Mouse (Mus musculus) monocyte, adult 2 months (primary cell): ENCODE data around the gene Gm20509.
"Not testable (repeated sequence)": the region's sequence is repeated elsewhere in the genome, so short reads cannot be mapped to it uniquely, and the experiment has no call there.

Experiments used
- DNase-seq, 2 experiments: peaks; one replicate each; pipeline ENCODE4 v3.0.0; 2022; ENCODE audit warnings: low spot score in 2 of 2, low read depth in 1 of 2

Gene Gm20509

DNA sequence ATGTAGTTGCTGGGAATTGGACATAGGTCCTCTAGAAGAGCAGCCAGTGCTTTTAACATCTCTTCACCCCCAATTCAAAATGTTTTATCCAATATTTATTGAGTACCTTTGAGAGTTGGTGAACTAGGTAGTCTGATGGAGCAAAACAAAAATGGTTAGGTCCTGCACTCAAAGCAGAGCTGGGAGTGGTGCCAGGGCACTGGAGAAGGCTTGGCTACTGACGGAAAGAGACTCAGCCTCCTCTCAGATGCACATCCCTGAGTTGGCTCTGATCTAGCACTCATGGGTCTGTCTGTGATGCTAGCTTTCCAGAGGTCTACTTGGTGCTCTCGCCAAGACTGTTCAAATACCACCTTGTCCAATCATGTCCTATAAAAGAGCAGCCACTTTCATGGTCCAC is 4.4 kb upstream of the Gm20509 start:
- no peak for DNase-seq

DNA sequence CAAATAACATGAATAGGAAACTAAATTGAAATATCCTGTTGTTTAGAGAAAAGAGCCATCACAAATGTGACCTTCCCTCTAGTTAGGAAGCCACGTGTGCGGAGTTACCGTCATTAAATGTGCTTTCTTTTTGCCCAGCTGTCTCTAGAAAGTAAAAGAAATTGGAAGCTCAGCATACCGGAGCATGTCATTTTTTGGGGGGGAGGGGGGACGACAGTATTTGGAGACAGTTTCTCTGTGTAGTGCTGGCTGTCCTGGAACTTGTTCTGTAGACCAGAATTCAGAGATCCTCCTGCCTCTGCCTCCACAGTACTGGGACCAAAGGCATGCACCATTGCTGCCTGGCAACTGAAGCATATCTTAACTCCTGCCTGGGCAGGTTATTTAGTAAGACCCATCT is 734 bp upstream of the Gm20509 start, which contains the start of gene Khdc3:
Gene Khdc3, plus strand, starts transcription at position 301 of the 400 bp plus-strand sequence.
- DNase-seq, result no peak

DNA sequence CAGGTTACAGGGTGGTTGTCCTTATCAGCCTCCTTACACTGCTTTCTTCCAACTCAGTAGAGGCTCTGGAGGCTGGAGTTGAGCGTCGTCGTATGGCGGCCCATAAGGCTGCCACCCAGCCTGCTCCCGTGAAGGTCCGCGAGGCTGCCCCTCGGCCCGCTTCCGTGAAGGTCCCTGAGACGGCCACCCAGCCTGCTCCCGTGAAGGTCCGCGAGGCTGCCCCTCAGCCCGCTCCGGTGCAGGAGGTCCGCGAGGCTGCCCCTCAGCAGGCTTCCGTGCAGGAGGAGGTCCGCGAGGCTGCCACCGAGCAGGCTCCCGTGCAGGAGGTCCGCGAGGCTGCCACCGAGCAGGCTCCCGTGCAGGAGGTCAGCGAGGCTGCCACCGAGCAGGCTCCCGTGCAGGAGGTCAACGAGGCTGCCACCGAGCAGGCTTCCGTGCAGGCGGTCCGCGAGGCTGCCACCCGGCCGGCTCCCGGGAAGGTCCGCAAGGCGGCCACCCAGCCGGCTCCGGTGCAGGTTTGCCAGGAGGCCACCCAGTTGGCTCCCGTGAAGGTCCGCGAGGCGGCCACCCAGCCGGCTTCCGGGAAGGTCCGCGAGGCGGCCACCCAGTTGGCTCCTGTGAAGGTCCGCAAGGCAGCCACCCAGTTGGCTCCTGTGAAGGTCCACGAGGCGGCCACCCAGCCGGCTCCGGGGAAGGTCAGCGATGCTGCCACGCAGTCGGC is 1.0 kb downstream of the Gm20509 start:
- no peak for DNase-seq

DNA sequence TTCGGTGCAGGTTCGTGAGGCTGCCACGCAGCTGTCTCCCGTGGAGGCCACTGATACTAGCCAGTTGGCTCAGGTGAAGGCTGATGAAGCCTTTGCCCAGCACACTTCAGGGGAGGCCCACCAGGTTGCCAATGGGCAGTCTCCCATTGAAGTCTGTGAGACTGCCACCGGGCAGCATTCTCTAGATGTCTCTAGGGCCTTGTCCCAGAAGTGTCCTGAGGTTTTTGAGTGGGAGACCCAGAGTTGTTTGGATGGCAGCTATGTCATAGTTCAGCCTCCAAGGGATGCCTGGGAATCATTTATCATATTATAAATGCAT is 1.6 kb downstream of the Gm20509 start:
- DNase-seq, result no peak

DNA sequence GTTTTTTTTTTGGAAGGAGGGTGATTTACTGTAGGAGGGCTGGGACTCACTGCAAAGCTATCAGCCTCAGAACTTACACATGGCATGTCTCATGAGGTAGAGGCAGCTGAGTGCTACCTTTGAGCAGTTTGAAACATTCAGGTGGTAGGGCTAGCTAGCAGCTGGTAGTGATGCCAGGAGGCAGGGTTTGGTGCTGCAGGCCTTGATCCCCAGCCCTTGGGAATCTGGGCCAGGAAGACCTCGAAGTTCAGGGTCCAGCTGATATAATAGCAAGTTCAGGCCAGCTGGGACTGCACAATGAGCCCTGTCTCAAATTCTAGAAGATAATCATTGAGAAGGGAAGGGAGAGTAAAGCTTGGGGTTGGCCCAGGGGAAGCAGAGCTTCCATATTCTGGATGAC is 2.9 kb downstream of the Gm20509 start:
- no peak for DNase-seq

DNA sequence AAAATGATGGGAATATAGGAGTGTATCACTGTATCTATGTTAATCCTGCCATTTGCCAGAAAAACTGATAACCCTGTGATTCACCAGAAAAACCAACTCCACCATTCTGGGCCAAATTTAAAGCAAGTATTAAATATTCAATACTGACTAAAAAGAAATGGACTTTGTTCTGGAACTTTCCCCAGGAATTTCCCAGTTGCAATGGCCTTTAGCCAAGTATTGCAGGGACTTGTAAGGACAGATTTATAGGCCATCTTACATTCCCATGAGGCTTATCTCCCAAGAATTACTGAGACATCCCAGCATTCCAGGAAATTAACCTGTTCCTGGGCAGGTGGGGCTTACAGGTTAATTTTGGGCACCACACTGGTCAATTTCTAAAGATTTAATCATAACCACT is 3.5 kb downstream of the Gm20509 start:
- no peak for DNase-seq

DNA sequence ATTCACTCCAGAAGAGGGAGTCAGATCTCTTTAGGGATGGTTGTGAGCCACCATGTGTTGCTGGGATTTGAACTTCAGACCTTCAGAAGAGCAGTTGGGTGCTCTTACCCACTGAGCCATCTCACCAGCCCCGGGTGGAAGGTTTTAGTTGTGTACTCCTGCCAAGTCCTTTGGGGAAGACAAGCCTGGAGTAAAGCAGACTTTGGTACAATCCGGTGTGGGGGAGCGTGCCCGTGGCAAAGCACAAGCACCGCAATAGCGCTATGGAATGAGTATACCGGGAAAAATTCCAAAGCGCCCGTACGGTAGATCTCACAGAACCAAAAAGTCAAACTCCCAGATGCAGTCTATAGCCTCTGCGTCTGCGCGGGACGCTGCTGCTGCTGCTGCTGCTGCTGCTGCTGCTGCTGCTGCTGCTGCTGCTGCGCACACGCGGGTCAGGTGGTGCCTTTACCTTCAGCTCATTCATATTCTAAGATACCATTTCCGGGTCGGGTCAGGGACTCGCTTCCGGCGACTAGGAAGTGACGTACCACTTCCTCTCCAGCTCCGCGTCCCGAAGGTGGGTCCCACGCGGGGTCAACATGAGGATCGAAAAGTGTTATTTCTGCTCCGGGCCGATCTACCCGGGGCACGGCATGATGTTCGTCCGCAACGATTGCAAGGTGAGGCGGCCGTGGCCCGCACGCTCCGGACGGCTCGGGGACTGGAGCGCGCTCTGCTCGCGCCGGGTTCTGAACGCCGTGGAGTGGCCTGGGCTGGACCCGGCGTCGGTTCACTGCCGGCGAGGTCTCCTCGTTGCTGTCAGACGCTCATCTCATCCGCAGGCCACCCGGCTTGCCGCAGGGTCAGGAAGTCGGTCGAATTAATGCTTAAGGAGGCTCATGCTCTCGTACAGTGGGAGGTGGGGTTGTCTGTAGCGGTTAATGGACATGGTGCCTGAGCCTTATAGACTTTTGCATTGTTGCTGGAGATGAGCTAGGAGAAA is 10.9 kb downstream of the Gm20509 start, which contains the start of gene Rsl24d1:
Gene Rsl24d1, plus strand, starts transcription at position 508 of the 988 bp plus-strand sequence.
- peak; percentile 52 to 61 for DNase-seq

DNA sequence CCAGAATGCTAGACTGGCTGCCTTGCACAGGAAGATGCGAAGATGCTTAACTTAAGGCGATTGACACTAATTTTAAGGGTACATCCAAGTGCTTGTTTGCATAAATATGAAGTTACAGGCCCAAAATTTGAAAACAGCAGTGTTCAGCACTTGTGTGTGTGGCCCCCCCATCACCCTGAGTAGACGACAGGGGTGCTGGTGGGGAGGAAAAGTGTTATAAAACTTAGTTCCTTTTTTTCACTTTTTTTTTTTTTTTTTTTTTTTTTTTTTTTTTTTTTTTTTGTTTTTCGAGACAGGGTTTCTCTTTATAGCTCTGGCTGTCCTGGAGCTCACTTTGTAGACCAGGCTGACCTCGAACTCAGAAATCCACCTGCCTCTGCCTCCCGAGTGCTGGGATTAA is 14.4 kb downstream of the Gm20509 start:
- not testable (repeated sequence) for DNase-seq

DNA sequence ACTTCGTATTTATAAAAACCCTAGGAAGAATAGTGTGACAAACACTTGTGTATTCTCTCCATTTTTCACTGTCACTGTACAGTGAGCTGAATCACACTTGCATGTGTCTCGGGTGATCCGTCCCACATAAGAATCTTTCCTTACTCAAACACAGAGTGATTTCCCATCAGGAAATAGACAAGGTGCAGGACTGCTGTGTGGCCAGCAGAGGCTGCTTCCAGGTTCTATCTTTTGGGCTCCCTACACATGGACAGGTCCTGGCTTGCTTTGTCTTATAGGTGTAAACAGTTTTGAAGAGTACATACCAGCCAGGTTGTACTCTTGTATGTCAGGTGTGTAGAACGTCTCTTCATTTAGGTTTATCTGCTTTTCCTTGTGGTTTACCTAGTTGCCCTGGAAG is 15.7 kb downstream of the Gm20509 start:
- DNase-seq, result no peak

DNA sequence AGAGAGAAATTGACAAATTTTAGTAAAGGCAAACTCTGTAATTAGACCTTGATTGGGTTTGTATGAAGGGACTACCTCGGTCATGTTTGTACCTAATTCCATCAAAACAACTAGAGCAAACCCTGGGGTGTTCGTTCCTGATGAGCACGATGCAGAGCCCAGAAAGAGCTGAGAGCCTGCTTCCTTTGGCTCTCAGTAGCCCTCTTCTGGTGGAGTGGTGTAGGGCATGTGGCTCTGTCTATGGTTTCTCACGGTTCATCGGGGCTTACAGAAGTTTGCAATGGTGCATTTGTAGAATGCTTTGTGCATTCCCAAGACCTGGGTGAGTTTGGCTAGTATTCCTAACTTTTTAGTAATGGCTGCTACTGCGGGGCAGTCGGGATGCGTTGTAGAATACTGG is 19.5 kb downstream of the Gm20509 start:
- DNase-seq, result no peak

DNA sequence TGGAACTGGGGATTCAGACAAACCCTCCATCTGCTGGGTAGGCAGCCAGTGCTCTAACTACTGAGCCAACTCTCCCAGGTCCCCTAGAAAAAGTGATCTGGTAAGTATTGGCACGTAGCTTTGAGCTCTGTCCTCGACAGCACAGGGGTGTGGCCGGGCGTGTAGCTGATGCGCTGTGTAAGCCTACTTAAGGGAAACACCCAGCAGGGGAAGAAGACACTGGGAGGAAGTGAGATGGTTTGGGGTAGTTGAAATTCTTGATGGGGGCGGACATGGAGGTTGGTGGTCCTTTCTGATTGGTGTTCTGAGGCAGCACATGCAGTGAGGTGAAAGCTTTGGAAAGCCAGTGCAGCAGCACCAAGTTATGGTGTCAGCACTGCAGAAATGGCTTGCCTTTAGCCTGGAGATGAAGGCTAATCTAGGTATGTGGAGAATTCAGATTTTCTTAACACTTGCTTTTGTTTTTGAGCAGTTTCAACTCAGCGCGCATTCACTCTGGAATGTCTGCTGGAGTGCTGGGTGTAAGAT is 22.8 kb downstream of the Gm20509 start:
- peak; percentile 29 to 32 for DNase-seq

DNA sequence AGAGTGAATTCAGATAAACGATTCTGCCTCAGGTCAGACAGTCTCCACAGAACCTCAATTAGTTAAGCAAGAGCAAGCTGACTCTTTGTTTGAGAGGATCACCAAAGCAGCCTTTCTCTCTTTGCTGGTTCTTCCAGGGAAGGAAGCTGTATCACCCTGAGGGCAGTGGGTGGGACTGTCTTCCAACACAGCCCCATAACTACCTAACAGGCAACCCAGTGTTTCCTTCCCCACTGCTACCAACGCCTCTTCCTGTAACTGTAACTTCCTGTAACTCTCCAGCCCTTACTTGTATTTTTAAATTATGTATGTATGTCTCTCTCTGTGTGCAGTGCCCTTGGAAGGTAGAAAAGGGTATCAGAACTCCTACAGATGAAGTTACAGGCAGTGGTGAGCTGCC is 25.2 kb downstream of the Gm20509 start:
- DNase-seq, result no peak

DNA sequence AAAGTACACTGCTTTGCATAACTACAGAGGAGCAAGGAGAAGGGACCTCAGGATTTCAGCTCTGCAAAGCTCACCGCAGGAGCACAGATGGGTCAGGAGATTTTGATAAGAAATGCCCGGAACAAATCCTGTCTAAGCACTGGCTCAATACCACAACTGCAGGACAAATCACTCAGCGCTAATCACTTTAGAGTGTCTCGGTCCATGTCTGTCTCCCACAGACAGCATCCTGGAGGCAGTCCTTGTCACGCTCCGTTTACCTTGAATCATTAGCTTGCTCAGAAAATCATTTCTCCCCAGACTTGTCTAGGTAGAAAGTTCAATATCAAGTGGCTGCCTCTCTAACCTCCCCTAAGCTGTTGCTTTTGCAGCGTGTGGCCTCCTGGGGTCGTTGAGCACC is 27.6 kb downstream of the Gm20509 start:
- no peak for DNase-seq

DNA sequence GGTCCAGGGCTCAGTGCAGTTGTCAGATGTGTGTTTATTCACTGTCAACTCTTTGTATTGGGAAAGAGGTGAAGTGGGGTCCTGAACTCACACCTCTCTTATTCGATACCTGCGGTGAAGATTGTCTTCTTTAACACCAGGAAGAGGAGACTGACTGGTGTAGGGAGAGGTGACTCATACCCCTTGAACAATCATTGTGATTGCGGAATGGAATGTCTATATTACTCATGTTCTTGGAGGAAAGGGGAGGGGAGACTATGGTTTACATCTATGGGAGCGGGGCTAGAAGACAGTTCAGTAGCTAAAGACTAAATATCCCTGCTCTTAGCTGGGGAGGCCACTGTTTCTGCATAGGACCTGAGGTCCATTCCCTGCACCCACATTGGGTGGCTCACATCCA is 28.3 kb downstream of the Gm20509 start:
- DNase-seq, result no peak

DNA sequence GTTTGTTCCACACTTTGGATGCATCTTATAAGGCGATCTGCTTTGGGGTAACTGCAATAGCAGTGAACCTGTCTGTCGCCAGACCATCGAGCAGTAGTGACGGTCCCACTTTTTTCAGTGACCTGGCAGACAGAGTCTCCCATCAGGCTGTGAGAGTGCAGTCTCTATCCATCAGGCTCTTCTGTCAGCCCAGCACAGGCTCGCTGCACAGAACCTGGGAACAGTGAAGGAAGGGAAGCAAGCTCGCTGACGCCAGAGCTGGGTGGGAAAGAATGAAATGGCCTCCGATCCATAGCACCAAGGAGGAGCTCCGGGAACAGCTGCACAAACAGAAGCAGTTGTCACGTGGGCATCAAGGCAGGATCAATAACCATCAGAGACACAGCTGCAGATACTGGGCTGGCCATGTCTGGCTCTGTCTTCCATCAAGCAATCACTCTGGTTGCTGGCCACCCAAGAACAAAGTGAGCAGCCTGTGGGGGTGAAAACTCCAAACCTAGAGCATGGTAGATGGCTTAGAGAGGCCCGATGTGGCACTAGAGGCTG is 35.1 kb downstream of the Gm20509 start:
- no peak for DNase-seq

DNA sequence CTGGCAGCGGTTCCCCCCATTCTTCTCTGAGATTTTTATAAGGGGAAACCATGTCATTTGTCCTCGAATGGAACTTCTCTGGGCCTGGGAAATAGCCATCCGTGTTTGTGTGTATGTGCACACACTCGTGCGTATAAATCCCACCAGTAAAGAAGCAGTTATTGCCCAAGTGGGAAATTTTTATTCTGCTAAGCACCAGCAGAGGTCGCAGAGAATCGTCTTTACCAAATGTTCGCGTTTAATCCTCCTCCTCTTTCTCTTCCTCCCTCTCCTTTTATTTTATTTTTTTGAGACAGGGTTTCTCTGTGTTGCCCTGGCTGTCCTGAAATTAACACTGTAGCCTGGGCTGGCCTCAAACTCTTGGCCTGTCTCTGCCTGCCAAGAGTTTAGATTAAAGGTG is 52.1 kb downstream of the Gm20509 start:
- no peak for DNase-seq

DNA sequence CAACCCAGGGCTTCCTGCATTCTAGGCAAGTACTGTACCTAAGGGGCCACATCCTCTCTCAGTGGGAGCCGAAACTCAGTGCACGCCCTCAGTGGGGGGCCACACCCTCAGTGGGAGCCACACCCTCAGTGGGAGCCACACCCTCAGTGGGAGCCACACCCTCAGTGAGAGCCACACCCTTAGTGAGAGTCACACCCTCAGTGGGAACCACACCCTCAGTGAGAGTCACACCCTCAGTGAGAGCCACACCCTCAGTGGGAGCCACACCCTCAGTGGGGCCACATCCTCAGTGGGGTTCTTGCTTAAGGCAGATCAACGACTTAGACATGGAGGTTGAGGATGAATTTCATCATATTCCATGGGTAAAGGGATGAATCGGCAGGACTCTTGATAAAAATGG is 55.7 kb downstream of the Gm20509 start:
- peak; percentile 3 to 59 for DNase-seq

DNA sequence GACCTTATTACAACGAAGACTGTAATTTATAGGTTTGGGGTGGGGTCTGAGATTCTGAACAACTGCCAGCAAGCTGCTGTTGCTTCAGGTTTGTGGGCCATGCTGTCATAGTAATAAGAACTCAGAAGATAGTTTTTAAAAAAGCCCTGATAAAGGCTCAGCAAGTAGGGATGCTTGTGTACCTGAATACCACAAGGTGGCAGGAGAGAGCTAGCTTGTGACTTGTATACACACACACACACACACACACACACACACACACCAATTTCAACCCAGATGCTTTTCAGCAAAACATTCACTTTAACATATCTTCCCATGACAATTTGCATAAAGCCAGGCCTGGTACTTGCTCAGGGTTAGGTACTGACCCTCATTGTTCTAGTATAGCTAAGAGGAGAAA is 57.0 kb downstream of the Gm20509 start:
- DNase-seq, result no peak

DNA sequence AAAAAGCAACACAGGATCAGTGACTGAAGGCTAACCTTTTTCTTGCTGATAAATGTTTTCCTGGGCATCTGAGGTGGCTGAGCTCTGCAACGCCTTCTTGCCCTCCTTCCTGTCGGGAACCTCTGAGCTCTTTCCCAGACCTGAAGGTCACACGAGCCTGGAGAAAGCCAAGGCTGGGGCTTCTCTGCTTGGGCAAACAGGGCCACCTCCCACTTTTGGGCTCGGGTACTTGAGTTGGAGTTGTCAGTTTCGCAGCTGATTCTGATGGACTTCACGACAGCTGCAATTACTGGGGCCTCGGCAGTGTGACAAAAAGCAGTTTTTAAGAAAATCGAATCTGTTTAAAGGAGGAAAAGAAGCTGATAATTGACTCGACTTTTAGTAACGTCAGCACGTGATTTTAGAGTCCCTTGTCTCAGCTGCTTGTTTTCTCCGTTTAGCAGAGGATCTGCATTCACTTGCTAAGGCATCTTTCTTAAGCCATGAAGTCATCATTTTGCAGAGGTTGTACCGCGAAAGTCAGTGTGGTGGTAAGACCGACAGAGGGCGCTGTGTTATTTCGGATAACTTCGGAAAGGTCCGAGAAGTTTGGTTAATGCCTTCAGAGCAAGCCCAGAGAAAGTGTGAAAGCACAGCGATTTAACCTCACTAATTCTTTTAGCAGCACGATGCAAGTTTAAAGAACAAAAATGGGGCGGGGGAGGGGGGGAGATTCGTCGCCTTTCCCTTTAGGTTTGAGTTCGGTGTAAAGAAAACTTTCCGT is 60.5 kb downstream of the Gm20509 start:
- DNase-seq, result peak; percentile 8 to 26

DNA sequence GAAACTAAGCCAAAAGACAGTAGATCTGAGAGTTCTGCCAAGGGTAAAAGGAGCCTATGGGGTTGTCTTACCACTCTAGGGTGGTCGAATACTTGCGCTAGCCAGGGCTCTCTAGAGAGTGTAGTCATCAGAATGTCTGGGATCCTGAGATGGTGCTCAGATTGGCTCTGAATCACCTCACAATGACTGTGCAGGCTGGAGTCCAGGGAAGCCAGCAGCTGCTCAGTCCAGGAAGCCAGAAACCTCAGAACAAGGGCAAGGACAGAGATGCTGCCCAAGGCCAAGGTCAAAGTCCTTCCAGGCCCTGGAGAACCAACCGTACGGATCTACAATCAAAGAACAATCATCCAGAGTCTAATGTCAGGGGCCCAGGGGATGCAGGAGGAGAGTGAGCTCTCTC is 63.4 kb downstream of the Gm20509 start:
- no peak for DNase-seq
